Mouse (Mus musculus) gastrocnemius, adult 8-10 months (tissue): ENCODE results near the gene Abcc3. TPM values are rescaled to one million over a fixed set of nuclear protein-coding genes. Genes with fewer than 3 reads are reported as not detected.

Source experiments
- DNase-seq, 2 experiments: peaks; one replicate each; pipeline ENCODE4 v3.0.0; 2022; ENCODE audit warnings: low spot score in 2 of 2
- total RNA-seq, 4 experiments: library from RNA; stranded (reverse); gene quantifications; 2 replicates each; pipeline ENCODE4 v1.2.4; 2022

The Abcc3 gene
- under 1 TPM; 0.17 to 0.65 (median 0.36) TPM for total RNA-seq

DNA sequence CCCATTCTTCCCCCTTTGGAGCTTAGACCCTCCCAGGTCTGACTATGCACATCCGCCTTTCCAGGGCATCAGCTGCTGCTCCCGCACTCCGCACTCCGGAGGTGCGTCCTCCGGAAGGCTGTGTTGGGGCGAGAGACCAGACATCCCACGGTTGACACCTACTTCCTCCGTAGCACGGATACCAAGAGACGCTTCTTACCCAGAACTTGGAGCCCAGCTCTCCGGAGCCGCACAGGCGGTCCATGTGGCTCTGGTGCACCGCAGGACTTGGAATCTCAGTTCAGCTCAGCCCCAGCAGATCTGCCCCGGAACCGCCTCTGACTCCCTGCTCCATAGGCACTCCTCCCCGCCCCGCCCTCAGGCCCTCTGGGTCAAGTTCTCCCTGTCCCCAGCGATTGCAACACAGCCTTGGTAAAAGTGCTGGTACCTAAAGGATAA, at the start of gene Abcc3:
Gene Abcc3 (minus strand): TSS at position 326 of the 438 bp plus-strand sequence.
- DNase-seq = no peak

DNA sequence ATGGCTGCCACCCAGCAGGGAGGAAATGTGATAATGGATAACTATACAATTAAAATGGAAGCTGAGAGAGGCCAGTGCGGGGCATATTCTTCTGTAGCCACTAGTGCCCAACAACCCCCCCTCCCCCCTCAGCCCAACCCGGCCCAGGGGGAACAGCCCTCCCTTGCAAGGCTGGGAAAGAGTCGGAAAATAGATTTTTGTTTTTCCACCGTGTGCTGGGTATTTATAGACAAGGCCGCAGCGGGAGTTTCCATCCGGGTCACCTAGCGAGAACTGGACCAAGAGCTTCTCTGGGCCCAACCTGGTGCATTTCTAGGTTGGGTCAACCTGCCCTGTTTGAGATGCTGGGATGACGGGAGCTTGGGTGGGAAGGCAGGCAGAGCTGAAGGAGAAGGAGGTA, 49.0 kb upstream of the Abcc3 start:
- no peak for DNase-seq

DNA sequence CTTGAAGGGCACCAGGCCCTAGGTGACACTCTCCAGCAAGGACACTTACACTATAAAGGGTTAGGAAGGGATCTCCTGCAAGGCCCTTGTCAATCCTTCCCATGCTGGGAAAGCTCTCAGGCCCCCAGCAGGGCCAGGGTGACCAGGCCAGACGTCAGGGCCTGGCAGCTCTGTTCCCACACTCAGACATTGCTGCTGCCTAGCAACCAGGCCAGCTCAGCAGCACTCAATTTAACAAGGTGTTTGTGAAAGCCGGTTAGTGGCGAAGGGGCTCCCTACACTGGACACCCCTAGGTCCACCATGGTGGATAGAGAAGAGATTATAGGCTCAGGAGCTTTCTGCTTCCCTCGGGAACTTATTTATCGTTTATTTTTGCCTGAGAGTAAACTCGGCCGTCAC, 48.3 kb upstream of the Abcc3 start:
- no peak for DNase-seq

DNA sequence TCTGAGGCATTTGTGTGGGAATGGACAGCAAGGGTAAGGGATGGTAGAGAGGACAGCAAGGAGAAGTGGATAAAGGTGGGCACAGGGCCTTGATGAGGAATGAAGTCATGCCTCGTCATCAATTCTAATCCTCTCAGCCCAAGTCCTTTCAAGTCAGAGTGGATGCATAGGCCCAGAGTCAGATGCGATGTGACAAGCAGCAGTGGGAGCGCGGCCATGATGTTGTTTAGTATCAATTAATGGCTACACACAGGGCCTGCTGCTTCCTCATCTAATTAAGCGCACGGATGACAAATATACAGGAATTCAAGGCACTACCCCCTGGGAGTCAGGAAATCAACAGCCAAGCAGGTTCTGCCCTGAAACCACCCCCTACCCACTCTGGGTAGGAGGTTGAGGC, 47.6 kb upstream of the Abcc3 start:
- DNase-seq = no peak

DNA sequence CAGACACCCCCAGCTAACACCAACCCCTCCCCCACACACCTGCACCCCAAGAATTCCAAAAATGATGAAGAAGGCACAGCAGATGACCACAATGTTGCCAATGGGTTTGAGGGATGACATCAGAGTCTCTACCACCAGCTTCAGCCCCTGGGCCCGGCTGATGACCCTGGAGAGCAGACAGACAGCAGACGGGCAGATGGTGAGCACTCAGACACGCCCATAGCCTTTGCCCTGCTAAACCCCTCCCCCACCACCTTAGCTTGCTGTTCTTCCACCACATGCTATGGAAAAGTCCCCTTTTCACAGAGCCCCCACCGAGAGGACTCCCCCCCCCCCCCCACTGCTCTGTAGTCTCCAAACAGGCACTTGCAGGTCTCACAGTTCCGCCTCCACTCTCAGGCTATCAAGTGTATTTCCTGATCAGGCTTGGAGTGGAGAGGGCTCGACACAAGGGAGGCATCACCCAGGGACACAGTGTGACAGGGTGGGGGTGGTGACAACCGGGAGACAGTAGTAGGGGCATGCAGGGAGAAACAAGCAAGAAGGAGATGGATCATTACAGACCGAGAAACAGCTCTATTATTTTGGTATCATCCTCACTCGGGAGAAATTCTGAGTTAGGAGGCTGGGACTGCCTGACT, 36.3 kb upstream of the Abcc3 start:
- DNase-seq = no peak

DNA sequence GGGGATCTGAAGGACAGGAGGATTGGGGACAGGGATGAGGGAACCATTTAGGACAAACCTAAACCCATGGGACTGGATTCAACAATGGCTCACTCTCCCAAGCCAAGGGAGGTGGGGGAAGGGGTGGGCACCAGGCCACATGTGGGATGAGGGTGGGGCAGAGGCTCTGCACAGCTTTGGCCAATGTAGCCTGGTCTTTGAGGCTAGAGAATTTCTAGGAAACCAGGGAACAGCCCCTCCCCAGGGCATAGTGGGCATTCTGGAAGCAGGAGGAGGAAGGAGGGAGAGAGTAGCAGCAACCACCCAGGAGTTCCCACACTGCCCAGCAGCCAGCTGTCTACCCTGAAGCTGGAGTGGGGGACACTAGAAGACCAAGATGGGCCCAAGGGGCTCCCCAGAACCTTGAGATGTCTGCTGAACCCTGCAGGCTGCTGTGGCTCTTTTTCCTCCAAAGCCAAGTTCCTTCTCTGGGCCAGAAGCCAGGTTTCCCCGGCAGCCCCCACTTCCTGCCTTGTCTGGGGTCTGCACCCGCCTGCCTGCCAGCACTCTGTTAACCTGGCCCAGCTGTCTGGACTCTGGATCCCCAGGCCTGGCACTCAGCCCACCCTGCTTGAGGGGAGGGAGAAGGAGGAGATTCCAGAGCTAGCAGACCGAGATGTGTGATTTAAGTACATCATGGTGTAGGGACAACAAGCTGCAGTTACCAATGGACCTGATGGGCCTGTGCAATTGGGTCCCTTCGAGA, 35.5 kb upstream of the Abcc3 start:
- peak in 1 of 2 experiments; percentile 25 for DNase-seq

DNA sequence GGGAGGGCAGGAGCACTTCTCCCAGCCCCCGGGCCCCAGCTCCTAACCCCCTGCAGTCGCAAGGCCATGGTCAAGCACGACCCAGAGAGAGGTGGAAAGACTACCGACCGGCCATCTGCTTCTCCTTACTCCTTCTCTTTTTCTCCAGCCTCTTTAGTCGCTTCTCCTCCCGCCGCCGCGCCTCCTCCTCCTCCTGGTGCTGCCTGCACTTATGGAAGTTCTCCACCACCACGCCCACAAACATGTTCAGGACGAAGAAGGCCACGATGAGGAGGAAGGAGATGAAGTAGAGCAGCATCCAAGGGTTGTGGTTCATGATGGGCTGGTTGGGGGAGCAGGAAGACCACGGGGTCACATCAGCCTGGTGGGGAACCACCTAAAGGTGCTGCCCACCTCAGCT, 32.9 kb upstream of the Abcc3 start:
- no peak for DNase-seq

DNA sequence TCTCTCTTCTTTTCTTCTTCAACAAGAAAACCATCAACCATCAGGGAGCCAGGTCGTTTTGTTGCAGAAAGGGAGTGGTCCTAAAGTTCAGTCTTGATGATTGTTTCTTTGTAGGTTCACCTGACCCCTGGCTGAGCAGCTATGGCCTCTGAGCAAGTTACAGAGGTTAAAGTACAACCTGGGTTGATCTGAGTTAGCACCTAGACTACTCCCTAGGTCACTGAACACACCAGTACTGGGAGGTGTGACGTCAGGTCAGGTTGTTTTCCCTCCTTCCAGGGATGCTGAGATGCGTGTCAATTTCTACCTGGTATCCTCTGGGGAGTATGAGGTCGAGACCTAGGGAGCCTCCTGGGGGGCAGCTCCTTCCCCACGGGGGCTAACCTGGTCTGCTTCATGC, 32.4 kb upstream of the Abcc3 start:
- no peak for DNase-seq

DNA sequence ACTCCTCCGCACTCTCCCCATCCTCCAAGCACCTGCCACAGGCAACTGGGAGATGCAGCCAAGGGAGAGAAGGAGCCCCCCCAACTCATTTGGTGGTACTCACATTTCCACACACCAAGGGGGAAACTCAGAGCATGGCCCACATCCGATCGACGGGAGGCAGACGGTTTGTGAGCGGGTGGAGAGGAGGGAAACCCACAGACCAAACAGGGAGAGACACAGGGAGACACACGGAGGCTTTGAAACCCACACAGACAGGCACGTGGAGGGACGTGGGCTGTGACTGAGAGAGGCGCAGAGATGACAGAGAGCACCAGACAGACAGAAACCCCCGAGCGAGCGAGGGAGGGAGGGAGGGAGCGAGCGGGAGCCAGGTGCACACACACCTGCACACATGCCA, 31.6 kb upstream of the Abcc3 start:
- no peak for DNase-seq

DNA sequence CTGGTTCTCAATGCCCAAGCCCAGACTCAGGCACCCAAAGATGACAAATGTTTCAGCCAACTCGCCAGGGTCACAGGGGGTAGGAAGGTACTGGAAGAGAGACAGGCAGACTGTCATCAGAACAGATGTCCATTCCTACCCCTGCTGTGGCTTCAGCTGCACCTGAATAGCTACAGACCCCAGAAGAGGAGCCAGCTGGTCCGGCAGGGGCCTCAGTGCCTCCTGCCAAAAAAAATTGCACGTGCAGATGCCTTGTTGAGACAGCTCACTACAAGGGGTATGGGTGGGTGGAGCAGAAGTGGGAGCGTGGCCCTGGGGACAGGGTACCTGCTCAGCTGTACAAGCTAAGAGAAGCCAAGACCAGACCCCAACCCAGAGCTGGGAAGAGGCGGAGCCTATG, 31.1 kb upstream of the Abcc3 start:
- DNase-seq = no peak

DNA sequence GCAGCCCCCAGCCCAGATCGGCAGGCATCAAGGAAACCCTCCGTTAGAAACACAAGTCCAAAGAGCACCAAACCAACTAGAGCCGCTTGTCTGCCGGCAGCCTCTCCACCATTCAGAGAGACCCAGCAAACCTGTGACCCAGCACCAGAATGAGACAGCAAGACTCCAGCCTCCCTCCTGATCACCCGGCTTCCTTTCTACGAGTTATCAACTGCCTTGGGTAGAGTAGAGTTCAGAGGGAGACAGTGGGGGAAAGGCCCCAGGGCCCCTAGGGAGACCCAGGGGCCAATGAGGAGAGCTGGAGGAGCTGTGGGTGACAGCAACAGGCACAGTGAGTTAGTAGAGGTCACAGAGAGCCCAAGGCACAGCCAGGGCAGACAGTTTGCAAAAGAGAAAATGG, 28.2 kb upstream of the Abcc3 start:
- DNase-seq = no peak

DNA sequence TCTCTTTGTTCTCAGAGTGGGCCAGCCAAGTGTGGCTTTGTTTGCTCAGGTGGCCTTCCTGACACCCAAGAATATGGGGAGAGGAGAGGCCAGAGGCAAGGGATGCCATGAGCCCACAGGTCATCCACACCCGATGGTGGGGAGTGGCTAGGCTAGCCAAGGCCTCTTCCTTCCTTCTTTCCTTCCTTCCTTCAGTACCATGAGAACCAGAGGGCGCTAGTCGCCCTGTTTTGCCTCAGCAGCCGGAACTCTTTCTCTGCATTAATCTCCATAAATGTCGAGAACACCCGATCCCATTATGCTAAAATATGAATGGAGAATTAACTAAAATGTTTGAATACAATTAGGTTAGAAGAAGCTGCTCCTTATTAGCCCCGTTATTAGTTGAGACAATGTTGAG, 27.5 kb upstream of the Abcc3 start:
- no peak for DNase-seq

DNA sequence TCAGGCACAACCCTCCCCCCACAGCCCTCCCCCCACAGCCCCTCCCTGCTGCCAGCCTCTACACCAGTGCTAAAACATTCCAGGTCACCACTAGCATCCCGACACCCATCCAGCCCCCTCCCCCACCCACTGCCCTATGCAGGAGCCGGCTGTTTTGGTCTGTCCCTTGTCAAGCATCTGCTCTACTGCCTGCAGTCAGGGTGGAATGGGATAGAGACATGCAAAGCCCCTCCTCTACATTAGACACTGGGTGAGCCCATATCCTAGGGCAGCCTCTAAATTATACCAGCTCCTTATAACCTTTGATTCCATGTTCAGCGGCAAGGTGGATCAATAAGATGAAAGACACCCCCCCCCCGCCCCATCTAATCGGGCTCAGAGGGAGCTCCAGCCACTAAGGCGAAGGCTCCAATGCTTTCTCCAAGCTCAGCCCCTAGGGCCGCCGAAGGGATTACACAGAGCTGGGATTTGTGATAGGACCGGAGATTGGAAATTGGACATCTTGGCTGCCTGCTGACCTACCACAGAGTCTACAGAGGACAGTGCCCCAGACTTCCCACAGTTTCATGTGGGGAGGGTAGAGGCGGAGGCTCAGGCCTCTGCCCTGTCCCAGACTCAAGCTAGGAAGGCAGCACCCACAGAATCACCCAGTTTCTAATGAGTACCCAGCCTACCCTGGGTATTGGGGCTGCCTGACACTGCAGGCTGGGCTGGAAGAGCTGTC, 26.4 kb upstream of the Abcc3 start:
- DNase-seq = no peak

DNA sequence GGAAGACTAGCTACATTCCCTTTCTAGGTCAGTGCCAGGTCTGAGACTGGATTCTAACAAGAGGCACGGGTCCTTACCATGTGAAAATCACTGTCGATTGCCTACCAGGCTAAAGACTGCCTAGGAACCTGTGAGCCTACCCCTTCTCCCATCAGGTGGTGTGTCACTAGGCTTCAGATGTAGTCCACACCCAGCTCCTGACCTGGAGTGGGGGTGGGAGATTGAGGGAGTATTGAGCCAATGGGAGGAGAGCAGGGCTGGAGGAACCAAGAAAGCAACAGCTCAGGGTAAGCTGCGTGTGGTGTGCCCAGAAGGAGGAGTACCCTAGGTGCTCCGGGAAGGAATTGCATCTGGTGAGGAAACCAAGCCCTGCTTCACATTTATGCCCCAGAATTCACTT, 21.2 kb upstream of the Abcc3 start:
- DNase-seq = no peak

DNA sequence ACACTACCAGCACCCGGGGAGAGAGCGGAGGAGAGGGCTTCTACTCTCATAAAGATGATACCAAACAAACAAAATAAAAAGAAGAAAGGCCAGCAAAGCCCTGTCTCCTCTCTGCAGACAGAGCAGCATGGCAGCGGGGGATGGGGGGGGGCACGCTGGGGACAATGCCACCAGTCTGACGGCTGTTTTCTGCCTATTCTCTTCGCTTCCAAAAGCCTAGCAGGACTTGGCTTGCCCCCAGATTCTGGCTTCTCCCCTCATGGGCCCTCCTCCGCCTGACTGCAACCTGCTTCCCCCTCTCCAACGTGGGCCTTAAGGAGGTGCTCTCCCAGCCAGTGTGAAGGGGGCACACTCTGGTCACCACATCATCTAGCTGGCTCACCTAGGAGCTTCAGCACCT, 20.7 kb upstream of the Abcc3 start:
- DNase-seq = no peak

DNA sequence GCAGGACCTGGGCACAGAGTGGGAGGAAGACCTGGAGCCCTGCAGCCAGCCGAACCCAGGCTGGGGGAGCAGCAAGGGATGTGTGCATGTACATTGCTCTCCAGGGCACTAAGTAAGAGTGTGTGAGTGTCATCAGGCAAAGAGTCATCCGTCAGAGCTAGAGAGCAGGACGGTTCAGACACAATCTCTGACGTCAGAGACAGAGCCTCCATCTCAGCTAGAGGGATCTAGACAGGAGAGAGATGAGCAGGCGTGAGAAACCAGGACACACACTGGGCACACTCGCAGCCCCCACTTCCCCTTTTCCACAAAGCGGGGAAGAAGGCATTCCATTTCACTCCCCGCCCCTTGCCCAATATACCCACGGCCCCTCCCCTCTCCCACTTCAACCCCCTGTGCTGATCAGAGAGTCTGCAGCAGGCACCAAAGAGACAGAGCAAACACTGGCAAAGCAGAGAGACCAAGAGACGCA, 20.2 kb upstream of the Abcc3 start:
- DNase-seq = no peak

DNA sequence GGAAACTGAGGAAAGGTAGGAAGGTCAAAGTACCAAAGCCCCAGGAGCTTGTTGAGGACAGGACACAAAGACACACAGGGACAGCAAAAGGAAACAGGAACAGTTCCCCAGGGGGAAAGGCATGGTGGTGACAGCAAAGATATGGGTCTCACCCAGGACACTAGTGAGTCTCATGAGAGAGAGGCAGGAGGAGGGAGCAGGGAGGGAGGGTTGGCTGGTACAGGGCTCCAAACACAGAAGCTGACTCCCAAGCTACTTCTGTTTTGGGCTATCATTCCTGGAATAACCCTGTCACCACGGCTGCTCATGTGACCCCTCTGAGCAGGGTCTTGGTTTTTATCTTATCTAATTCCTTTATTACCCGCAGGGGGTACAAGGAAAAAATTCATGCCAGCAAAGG, 19.8 kb upstream of the Abcc3 start:
- no peak for DNase-seq

DNA sequence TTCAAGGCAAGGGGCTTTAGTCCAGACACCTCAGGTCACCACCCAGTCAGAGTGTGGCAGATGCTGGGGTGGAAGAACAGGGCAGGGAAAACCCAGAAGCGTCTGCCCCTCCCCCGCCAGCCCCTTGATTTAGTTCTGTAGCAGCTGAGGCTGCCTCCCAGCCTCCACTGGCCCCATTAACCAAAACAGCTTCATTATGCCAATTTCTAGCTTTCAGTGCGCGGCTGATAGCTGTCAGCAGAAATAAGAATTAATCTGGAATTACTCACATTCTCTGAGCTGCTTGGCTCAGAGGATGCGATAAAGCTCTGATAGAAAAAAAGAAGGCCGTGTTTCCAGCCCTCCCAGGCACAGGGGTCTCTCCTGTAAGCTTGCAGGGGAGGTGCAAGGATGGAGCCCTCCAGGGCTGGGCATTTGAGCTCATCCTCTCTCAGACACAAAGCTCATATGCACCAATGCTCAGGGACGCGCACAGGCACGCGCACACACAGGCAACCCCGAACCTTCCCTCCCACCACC, 15.1 kb upstream of the Abcc3 start:
- DNase-seq = no peak

DNA sequence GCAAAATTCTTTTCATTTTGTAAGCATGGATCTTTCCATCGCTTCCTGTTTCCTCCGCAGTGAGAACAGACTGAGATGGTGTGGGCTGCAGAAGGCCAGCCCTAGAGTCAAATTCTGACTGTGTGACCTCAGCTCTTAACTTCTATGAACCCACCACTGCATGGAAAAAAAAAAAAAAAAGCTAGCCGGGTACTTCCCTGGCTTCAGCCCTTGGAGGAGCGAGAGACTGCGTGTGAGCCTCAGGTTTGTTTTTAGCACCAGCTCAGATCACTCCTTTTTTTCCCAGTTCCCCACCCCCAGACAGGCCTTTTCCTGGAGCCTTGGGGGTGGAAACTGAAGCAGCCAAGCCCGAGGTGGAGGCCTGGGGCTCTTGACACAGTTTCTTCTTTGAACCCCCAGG, 12.6 kb upstream of the Abcc3 start:
- DNase-seq = no peak

DNA sequence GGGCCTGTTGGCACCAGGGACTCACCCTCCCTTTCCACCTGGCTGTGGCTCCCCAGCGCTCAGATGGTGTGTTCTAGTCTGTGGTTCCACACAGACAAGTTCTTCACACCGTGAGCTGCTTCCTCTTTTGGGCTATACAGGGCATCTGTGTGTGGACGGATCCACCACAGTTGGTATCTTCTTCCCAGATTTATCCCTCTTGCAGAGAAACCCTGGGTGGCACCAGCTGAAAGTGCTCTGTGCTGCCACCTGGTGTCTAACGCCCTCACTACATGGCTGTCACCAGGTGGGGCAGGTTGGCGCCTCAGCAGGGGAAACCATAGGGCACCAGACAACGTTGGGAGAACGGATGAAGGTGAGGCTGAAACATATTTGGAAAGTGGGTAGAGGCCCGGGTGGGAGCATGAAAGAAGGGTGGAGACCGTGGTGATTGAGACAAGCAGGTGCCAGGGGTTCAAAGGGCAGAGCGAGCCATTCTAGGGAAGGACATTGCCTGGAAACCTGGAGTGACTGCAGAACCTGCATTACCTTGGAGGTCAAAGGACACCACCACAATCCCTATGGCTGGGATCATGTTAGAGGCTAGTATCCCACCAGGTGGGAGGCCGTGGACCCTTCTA, 12.0 kb upstream of the Abcc3 start:
- peak; percentile 52 to 61 for DNase-seq

DNA sequence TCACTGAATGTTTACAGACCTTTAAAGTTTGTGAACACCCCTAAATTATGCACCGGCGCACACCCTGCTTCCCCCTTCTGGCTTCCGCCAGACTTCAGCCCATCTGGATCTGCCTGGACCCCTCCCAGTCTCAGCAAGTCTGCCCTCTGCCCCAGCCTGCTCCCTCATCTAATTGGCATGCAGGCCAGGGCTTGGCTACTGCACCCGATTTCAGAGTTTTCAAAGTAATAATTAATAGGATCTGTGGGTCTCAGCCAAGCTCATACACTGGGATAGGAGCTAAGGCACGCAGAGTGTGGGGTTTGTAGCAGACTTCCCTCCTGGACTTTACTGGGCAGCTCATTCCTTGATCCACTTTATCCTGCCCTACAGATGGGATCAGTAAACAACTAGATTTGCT, 11.4 kb upstream of the Abcc3 start:
- no peak for DNase-seq

DNA sequence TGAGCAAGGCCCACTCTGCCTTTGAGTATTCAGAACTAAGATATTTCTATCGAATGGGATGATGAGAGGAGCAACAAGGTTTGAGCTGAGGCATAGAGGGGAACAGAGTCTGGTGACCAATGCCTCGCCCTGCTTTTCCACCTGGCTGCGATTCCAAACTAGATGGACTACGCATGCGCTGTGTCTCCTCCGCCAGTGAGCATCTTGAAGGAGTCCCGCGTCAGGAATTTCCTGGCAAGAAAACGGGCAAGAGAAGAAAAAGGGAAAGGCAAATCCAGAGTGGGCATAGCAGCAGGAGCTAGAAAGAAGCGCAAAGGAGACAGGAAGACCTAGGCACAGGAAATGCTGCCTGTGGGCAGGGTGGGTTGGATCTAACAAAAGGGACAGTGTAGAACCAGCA, 11.0 kb upstream of the Abcc3 start:
- DNase-seq = no peak
